Mouse (Mus musculus) adrenal gland (tissue): ENCODE results near the gene Vps16.

Experiments used
- intact Hi-C: fragments of 180-260 bp; cut with DNase I; formaldehyde crosslinking; loops from one replicate; pipeline ENCODE4 v1.15.1; 2025

Gene Vps16

GRCm38 (mm10) chr2:130421781-130422620 lies 2.1 kb upstream of the Vps16 start:
- intact Hi-C loops = no loop called here

DNA sequence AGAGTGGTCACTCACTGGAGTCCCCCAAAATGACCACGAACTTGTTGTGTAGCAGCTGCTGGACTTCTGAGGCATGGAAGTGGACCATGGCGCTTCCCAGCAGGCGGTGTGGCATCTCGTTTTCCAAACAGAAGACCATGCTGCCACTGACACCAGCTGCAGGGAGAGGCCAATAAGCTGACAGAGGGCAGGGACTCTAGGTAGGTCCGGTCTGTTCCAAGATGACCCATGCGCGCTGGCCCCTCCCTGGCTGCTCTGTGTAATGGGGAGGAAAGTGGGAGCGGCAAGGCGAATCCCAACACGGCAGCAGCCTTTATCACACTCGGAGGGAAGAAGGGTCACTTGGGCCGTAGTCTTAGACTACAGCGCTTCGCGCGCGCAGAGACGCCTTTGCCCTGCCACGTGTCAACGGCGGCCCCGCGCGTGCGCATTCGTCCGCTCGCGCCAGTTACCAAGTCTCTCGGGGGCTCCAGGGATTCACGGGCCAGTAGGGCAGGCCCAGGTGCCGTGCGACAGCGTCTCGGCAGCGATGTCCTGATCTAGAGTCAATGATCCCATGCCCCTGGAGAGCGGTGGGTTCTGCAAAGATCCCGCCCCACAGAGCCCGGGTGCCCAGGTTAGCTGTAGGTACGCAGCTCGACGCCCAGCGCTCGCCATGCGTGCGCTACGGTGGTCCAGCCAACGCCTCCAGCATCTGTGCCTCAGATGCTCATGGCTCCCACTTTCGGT lies 578 bp upstream of the Vps16 start:
- intact Hi-C loops = no loop called here

- intact Hi-C loops = no loop called here
Observed at GRCm38 (mm10) chr2:130425112-130425511, 973 bp downstream of the Vps16 start.

DNA sequence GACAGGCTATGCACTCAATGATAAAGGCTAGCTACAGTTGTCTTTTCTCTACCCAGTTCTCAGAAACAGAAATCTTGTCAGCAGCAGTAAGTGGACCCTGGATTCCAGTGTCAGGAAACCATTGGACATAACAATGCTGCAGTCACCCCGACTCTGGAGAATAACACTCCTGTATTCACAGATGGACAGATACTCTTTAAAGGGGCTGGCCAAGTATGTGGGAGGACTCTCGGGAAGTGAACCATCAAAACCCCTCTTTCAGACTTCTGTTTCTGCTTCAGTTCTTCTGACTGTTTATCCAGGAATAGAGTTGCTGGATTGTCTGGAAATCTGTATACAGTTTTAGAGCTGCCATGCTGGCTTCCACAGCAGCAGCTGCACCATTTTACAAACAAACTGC lies 5.7 kb downstream of the Vps16 start:
- intact Hi-C loops = no loop called here

DNA sequence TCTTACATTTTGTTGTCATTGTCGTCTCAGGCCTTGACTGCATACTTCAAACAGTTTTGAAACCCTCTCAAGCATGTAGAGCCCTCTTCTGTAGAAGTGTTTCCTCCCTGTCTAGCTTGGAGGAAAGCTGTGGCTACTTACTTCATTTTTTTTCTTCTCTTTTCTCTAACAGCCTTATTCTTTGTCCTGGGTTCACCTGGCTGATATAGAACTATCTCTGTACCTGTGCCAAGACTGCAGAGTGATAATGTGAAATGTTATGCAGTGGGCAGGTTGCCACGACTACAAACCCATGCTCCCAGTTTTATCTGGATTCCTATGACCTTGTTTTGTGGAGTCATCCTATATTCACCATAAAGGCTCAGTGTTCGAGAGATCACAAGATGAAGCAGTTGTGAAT lies 6.3 kb downstream of the Vps16 start:
- intact Hi-C loops = no loop called here

GRCm38 (mm10) chr2:130432157-130432556 lies 8.0 kb downstream of the Vps16 start:
- intact Hi-C loops = no loop called here

GRCm38 (mm10) chr2:130433152-130433551 lies 9.0 kb downstream of the Vps16 start:
- intact Hi-C loops = no loop called here

DNA sequence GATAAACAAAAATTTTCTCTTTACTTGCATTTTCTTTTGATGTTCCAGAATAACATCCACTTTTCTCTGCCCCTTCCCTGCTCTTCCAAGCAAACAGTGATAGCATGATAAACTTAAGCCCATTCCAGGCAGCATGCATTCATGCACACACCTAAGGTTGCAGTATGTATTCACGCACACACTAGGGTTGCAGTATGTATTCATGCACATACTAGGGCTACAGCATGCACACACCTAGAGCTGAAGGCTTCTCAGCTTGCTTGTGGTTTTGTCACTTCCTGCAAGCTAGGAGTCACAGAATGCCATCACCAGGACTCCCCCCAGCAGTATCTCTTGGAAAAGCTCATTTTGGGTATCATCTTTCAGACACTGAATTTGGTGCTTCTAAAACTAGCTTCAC lies 12.6 kb downstream of the Vps16 start:
- intact Hi-C loops = no loop called here

- intact Hi-C loops = no loop called here
Observed at GRCm38 (mm10) chr2:130438861-130439260, 14.7 kb downstream of the Vps16 start.

GRCm38 (mm10) chr2:130439840-130440480 lies 15.8 kb downstream of the Vps16 start:
- intact Hi-C loops = no loop called here

DNA sequence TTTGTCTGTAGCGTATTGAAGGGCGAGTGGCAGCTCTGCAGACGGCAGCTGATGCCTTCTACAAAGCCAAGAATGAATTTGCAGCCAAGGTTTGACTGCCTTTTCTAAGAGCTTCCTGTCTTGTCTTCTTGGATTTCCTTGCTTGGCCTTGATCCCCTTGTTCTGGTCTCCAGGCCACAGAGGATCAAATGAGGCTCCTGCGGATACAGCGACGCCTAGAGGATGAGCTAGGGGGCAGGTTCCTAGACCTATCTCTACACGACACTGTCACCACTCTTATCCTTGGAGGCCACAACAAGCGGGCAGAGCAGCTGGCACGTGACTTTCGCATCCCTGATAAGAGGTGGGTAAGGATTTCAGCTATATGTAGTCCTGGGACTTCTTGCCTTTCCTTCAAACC lies 18.0 kb downstream of the Vps16 start:
- intact Hi-C loops = no loop called here

DNA sequence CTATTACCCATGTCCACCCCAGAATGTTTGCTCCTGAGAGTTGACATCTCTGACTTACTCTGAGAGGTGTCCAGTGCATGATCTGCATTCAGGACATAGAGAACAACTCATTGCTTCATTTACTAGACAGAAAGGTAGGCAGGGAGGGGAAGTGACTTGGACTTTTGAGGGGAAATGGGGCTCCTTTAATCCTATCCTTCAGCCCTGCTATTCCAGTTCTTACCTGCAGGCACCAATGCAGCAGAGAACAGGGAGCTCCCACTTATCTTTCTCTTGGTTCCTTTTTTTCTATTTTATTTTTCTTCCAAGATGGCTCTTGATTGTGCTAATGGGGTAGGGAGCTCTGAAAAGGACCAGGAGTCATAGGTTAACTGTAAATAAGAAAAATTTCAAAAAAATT lies 24.3 kb downstream of the Vps16 start:
- intact Hi-C loops = no loop called here

GRCm38 (mm10) chr2:130449021-130449793 lies 25.1 kb downstream of the Vps16 start:
- intact Hi-C loops = no loop called here

GRCm38 (mm10) chr2:130449794-130450433 lies 25.8 kb downstream of the Vps16 start, which contains the start of gene Ptpra:
Ptpra (plus strand) TSS chr2:130450278.
- intact Hi-C loops = loop anchor here (5.0 kb wide), 1 partner anchor 47 kb away; no protein-coding TSS in a partner anchor

- intact Hi-C loops = loop anchor here (5.0 kb wide), 1 partner anchor 47 kb away; no protein-coding TSS in a partner anchor
Observed at GRCm38 (mm10) chr2:130450434-130450796, 26.3 kb downstream of the Vps16 start.

- intact Hi-C loops = loop anchor here (5.0 kb wide), 1 partner anchor 46 kb away; no protein-coding TSS in a partner anchor
Observed at GRCm38 (mm10) chr2:130451086-130451726, 27.1 kb downstream of the Vps16 start.

DNA sequence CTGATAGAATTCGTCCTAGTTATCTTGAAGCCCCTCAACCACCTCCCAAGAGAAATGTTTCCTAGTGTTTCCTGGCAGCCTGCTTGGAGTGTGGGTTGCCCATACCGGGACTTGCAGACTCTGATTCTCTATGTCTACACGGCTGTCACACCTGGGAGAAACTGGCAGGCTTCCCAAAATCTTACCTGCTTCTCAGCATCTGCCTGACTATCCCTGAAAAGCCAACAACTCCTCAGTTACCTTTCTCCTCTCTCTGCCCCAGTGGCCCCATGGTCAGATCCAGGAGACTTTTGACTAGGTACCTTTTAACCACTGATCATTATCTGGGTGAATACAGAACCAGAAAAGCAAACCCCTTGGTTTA lies 27.6 kb downstream of the Vps16 start:
- intact Hi-C loops = loop anchor here (5.0 kb wide), 1 partner anchor 46 kb away; no protein-coding TSS in a partner anchor

DNA sequence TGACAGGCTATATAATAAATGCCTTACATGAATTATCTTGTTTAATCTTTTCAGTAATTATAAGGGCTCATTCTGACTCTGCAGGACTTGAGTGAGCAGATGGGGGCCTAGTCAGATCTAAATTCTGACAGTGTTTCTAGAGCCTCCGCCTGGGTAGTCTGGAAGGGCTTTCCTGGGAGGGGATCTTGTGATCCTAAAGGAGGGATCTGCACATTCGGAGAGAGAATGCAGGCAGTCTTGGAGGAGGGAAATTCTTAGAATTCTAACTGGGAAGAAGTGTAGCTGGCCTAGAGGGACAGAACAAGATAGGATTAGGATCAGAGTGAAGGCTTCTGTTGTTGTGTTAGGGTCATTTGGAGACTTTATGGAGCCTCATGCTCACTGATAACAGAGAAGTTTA lies 28.1 kb downstream of the Vps16 start:
- intact Hi-C loops = loop anchor here (5.0 kb wide), 1 partner anchor 45 kb away; no protein-coding TSS in a partner anchor

DNA sequence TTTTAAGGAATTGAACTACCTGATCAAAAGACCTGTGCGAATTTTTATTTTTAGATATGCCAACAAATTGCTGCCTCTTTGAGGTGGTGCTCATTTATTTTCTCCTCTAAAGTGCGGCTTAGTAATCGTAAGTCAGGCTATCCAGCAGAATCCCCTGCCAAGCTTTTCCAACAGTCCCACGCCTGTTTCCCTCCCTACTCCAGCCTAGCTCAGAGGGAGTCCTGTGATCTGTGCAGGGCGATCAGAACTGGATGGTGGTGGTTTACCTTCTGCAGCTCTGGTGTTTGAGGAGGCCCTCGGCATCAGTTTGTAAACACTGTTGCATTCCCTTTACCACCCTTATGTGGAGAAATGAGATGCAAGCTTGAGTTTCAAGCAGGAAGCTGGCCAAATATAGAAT lies 29.3 kb downstream of the Vps16 start:
- intact Hi-C loops = loop anchor here (5.0 kb wide), 1 partner anchor 44 kb away; no protein-coding TSS in a partner anchor
